Mouse (Mus musculus) spleen, postnatal 4 days (tissue): ENCODE measurements at regions not wholly inside any gene's neighbourhood (a gene's known extent, or its start where the extent isn't known, plus 50 kb on each side); places are given as distances from the start of the nearest gene placed in this dataset.
A peak's percentile ranks its signal among the peaks of the same experiment; 100 is the strongest.

Experiments used
- DNase-seq, 2 experiments: peaks; one replicate each; pipeline ENCODE4 v3.0.0; 2022; ENCODE audit warnings: low spot score in 2 of 2

DNA sequence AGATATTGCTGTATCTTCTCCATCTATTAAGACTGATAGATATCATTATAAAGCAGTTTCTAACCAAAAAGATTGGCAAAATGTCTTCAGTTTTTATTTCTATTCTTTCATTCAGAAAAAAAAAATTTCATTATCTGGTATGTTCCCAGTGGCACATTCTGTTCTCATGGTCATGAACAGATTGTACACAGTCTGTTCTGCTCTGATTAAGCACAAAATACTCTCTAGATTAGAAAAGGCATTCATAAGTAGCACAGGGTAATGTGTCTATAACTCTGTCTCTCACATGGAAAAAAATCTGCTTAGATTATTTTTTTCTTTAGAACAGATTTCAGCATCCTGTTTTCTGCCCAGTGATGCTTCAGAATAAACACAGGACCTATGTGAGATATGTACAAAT is 306.3 kb upstream of the Gm21830 start:
- DNase-seq = no peak

GRCm38 (mm10) chr2:67089418-67089817 is 304.7 kb upstream of the Scn7a start:
- DNase-seq = peak; percentile 17 to 62

GRCm38 (mm10) chr2:67068944-67069343 is 284.2 kb upstream of the Scn7a start:
- DNase-seq = no peak
